Mouse (Mus musculus): Measurements from ENCODE around the gene Nckap5. TPM values are rescaled to one million over a fixed set of nuclear protein-coding genes. Genes with fewer than 3 reads are reported as not detected.

The Nckap5 gene
- polyA plus RNA-seq, 1 experiment from 2014 or later: 1.1 TPM

GRCm38 (mm10) chr1:125893158-125893557 is 937.4 kb downstream of the Nckap5 start:
- Histone ChIP-seq H3K4me2 (ENCODE audit: low read depth, low read length) (no peak overlapping the region), H3K4me3 (ENCODE audit: low read depth, low read length) (no peak overlapping the region), H3K27ac (ENCODE audit: low read depth) (no peak overlapping the region), H3K9me3 (ENCODE audit: low read length) (no peaks in the 10 kb centered on the region), H3K4me1 (ENCODE audit: insufficient read depth) (no peaks in the 10 kb centered on the region), H3K27me3 (ENCODE audit: insufficient read depth, low read length) (no peaks in the 10 kb centered on the region), H3K9ac (replicated peaks) (no peak overlapping the region), H3K36me3 (replicated peaks; ENCODE audit: insufficient read depth, low read length) (no peaks in the 10 kb centered on the region)
- WGBS (ENCODE audit: insufficient replicate concordance): 88% methylated on average over 9 of the region's 9 CpGs
- DNase-seq: no peak
- TF ChIP-seq EP300 (IDR thresholded peaks at IDR 0.05; ENCODE audit: low read depth) (no peak), CTCF (IDR thresholded peaks at IDR 0.05; ENCODE audit: low read depth) (no peak)
- no peak for ATAC-seq

DNA sequence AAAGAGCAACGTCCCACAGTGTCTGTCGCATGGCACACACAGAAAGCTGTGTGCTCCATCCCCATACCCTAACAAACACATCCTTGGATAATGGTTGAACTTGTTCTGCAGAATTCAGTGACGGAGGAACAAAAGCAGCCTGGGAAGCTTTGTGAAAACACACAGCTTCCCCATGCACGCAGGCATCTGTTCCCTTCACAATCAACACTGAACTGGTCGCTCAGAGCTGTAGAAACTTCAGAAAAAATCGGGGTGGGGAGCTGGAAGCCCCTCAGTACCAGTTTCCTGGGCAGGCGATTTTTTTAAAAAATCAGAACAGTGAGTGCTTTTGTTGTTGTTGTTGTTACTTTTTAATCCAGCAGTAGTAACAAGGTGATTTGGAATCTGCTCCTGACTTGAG is 960.5 kb downstream of the Nckap5 start:
- ATAC-seq (no peak), DNase-seq (no peak)
- Histone ChIP-seq H3K4me1 (ENCODE audit: insufficient read depth) (no peaks in the 10 kb centered on the region), H3K36me3 (replicated peaks; ENCODE audit: insufficient read depth, low read length) (no peaks in the 10 kb centered on the region), H3K27ac (ENCODE audit: low read depth) (no peak overlapping the region), H3K9ac (replicated peaks) (no peak overlapping the region), H3K9me3 (ENCODE audit: low read length) (no peaks in the 10 kb centered on the region), H3K27me3 (ENCODE audit: insufficient read depth, low read length) (no peaks in the 10 kb centered on the region), H3K4me2 (ENCODE audit: low read depth, low read length) (no peak overlapping the region), H3K4me3 (ENCODE audit: low read depth, low read length) (no peak overlapping the region)
- WGBS (ENCODE audit: insufficient replicate concordance): 51% methylated on average over 7 of the region's 7 CpGs
- TF ChIP-seq EP300 (IDR thresholded peaks at IDR 0.05; ENCODE audit: low read depth): no peak
- TF ChIP-seq CTCF (IDR thresholded peaks at IDR 0.05; ENCODE audit: low read depth): no peak

All from liver, postnatal 0 days (tissue).